Mouse (Mus musculus): ENCODE results near the gene Gramd1a. TPM values are rescaled to one million over a fixed set of nuclear protein-coding genes. Genes with fewer than 3 reads are reported as not detected.

Gramd1a gene
- polyA plus RNA-seq, 1 experiment from 2014 or later = 120 TPM

DNA sequence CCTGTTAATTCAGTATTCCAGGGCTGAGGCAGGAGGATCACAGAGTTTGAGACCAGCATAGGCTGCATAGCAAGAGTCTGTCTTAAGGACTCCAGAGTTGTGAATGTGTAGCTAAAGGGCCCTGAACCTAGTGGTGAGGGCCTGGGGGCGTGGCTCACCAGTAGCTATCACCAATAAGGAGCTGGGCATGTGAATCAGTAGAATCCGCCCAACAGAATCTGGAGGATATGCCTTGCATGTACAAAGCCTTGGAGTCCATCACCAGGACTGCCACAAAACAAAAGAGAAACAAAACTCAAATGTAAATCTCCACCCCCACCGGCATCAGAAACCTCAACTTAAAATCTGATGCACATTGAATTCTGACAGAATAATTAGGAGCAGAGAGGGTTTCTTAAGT lies 7.6 kb downstream of the Gramd1a start:
- ATAC-seq (ENCODE audit: low FRiP score) (no peak), DNase-seq (ENCODE audit: low spot score) (no peak)
- peak overlapping the region; percentile 89 for H3K4me3 ChIP-seq (ENCODE audit: low read depth, low read length)
- H3K27me3 ChIP-seq (ENCODE audit: control insufficient read depth, insufficient read depth, low read length) = no peaks in the 10 kb centered on the region
- 79% methylated on average over 3 of the region's 3 CpGs for WGBS
- H3K27ac ChIP-seq (ENCODE audit: low read depth, low read length) = peak overlapping the region; percentile 96
- H3K9ac ChIP-seq (ENCODE audit: low read depth, low read length) = peak overlapping the region; percentile 91
- H3K36me3 ChIP-seq (ENCODE audit: control insufficient read depth, insufficient read depth, low read length) = 0 out of 2 replicates have a peak, but pooled peaks cover 5% of the 10 kb centered on the region
- 0 out of 2 replicates have a peak, but pooled peaks cover 7% of the 10 kb centered on the region for H3K4me1 ChIP-seq (replicated peaks; ENCODE audit: control insufficient read depth, insufficient read depth, low read length)
- H3K4me2 ChIP-seq (replicated peaks; ENCODE audit: low read depth, low read length) = peak overlapping the region; percentile 65
- no peaks in the 10 kb centered on the region for H3K9me3 ChIP-seq (ENCODE audit: control insufficient read depth, low read length)

- H3K36me3 ChIP-seq (ENCODE audit: control insufficient read depth, insufficient read depth, low read length) = peaks cover 15% of the 10 kb centered on the region
- H3K9me3 ChIP-seq (ENCODE audit: control insufficient read depth, low read length) = no peaks in the 10 kb centered on the region
- no peak overlapping the region for H3K4me3 ChIP-seq (ENCODE audit: low read depth, low read length)
- H3K27me3 ChIP-seq (ENCODE audit: control insufficient read depth, insufficient read depth, low read length) = no peaks in the 10 kb centered on the region
- DNase-seq (ENCODE audit: low spot score) (no peak), ATAC-seq (ENCODE audit: low FRiP score) (no peak)
- H3K4me1 ChIP-seq (replicated peaks; ENCODE audit: control insufficient read depth, insufficient read depth, low read length) = 0 out of 2 replicates have a peak, but pooled peaks cover 2% of the 10 kb centered on the region
- H3K9ac ChIP-seq (ENCODE audit: low read depth, low read length) = no peak overlapping the region
- no peak overlapping the region for H3K4me2 ChIP-seq (replicated peaks; ENCODE audit: low read depth, low read length)
- WGBS = 88% methylated on average over 12 of the region's 12 CpGs
- no peak overlapping the region for H3K27ac ChIP-seq (ENCODE audit: low read depth, low read length)
Measured at GRCm38 (mm10) chr7:31145596-31146160, 10.0 kb downstream of the Gramd1a start.

- DNase-seq (ENCODE audit: low spot score) (no peak), ATAC-seq (ENCODE audit: low FRiP score) (no peak)
- 0 out of 2 replicates have a peak, but pooled peaks cover 2% of the 10 kb centered on the region for H3K4me1 ChIP-seq (replicated peaks; ENCODE audit: control insufficient read depth, insufficient read depth, low read length)
- H3K9ac ChIP-seq (ENCODE audit: low read depth, low read length) = no peak overlapping the region
- WGBS = 96% methylated on average over 16 of the region's 16 CpGs
- no peak overlapping the region for H3K4me2 ChIP-seq (replicated peaks; ENCODE audit: low read depth, low read length)
- no peak overlapping the region for H3K4me3 ChIP-seq (ENCODE audit: low read depth, low read length)
- H3K9me3 ChIP-seq (ENCODE audit: control insufficient read depth, low read length) = no peaks in the 10 kb centered on the region
- peaks cover 15% of the 10 kb centered on the region for H3K36me3 ChIP-seq (ENCODE audit: control insufficient read depth, insufficient read depth, low read length)
- no peaks in the 10 kb centered on the region for H3K27me3 ChIP-seq (ENCODE audit: control insufficient read depth, insufficient read depth, low read length)
- no peak overlapping the region for H3K27ac ChIP-seq (ENCODE audit: low read depth, low read length)
Measured at GRCm38 (mm10) chr7:31144886-31145285, 10.8 kb downstream of the Gramd1a start.

DNA sequence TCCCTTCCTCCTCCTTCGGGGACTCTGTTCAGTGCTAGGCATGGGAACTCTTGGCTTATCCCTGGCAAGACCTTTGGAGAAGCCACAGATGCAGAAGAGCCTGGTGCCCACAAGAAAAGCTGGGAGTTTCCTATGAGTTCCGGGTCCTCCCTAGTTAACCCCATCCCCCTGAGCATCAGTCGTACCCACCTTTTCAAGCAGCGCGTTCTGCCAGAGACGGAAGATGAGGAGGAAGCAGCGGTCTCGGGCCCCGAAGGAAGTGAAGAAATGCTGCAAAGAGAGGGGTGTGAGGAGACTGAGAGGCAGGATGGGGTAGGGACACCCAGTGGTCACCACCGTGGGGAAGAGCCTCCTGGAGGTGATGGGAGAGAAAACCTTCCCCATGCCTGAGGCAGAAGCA lies 14.8 kb downstream of the Gramd1a start:
- ATAC-seq (ENCODE audit: low FRiP score) = no peak
- Histone ChIP-seq H3K4me1 (replicated peaks; ENCODE audit: control insufficient read depth, insufficient read depth, low read length) (no peaks in the 10 kb centered on the region), H3K9ac (ENCODE audit: low read depth, low read length) (no peak overlapping the region), H3K4me3 (ENCODE audit: low read depth, low read length) (no peak overlapping the region), H3K36me3 (ENCODE audit: control insufficient read depth, insufficient read depth, low read length) (peaks cover 42% of the 10 kb centered on the region), H3K27ac (ENCODE audit: low read depth, low read length) (no peak overlapping the region), H3K9me3 (ENCODE audit: control insufficient read depth, low read length) (no peaks in the 10 kb centered on the region), H3K4me2 (replicated peaks; ENCODE audit: low read depth, low read length) (no peak overlapping the region), H3K27me3 (ENCODE audit: control insufficient read depth, insufficient read depth, low read length) (no peaks in the 10 kb centered on the region)
- WGBS = 96% methylated on average over 10 of the region's 10 CpGs
- DNase-seq (ENCODE audit: low spot score) = no peak

GRCm38 (mm10) chr7:31140302-31140701 lies 15.4 kb downstream of the Gramd1a start:
- 92% methylated on average over 4 of the region's 4 CpGs for WGBS
- Histone ChIP-seq H3K27ac (ENCODE audit: low read depth, low read length) (no peak overlapping the region), H3K4me1 (replicated peaks; ENCODE audit: control insufficient read depth, insufficient read depth, low read length) (no peaks in the 10 kb centered on the region), H3K4me3 (ENCODE audit: low read depth, low read length) (no peak overlapping the region), H3K4me2 (replicated peaks; ENCODE audit: low read depth, low read length) (no peak overlapping the region), H3K36me3 (ENCODE audit: control insufficient read depth, insufficient read depth, low read length) (peaks cover 46% of the 10 kb centered on the region), H3K9me3 (ENCODE audit: control insufficient read depth, low read length) (no peaks in the 10 kb centered on the region), H3K9ac (ENCODE audit: low read depth, low read length) (no peak overlapping the region), H3K27me3 (ENCODE audit: control insufficient read depth, insufficient read depth, low read length) (no peaks in the 10 kb centered on the region)
- no peak for ATAC-seq (ENCODE audit: low FRiP score)
- DNase-seq (ENCODE audit: low spot score) = no peak

DNA sequence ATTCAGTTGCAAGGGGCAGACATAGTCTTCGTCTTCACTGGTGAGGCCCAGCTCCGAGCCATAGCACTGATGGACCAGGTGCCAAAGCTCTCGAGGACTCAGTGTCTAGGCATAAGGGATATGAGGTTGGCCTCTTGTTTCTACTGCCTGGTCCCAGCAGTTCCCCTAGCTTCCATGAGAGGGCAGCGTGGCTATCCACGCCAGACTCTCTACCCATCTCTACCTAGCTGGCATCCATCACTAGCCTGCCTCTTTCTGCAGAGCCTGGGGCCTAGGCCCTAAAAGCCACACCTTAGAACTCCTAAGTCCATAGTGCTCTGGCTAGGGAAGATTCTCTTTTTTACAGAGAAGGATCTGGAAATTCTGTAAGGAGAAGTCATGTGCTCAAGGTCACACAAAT lies 15.9 kb downstream of the Gramd1a start:
- peak; percentile 69 for DNase-seq (ENCODE audit: low spot score)
- H3K36me3 ChIP-seq (ENCODE audit: control insufficient read depth, insufficient read depth, low read length) = peaks cover 46% of the 10 kb centered on the region

DNA sequence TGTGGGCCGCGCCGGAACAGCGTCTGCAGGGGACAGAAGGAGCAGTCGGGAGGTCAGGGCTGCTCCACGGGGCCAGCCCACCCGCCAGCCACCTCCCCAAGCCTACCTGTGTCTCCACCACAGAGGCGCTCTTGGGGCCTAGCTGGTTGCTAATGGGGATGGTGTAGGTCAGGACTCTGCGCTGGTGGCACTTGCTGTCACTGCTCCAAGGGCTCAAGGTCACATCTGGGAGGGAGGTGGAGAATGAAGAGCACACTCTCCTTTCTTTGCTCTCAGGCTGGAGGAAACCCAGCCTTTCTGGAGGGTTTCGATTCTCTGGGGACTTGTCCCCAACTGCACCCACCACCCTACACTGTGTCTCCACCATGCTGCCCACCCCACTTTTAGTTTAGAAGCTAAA lies 20.0 kb downstream of the Gramd1a start:
- no peak overlapping the region for H3K27ac ChIP-seq (ENCODE audit: low read depth, low read length)
- H3K36me3 ChIP-seq (ENCODE audit: control insufficient read depth, insufficient read depth, low read length) = peaks cover 55% of the 10 kb centered on the region
- H3K4me2 ChIP-seq (replicated peaks; ENCODE audit: low read depth, low read length) = no peak overlapping the region
- DNase-seq (ENCODE audit: low spot score) (no peak), ATAC-seq (ENCODE audit: low FRiP score) (no peak)
- H3K4me3 ChIP-seq (ENCODE audit: low read depth, low read length) = no peak overlapping the region
- H3K4me1 ChIP-seq (replicated peaks; ENCODE audit: control insufficient read depth, insufficient read depth, low read length) = no peaks in the 10 kb centered on the region
- H3K9me3 ChIP-seq (ENCODE audit: control insufficient read depth, low read length) = no peaks in the 10 kb centered on the region
- 94% methylated on average over 10 of the region's 10 CpGs for WGBS
- H3K9ac ChIP-seq (ENCODE audit: low read depth, low read length) = no peak overlapping the region
- no peaks in the 10 kb centered on the region for H3K27me3 ChIP-seq (ENCODE audit: control insufficient read depth, insufficient read depth, low read length)

More for the DNA sequence above, 15.9 kb downstream of the Gramd1a start:
- peak; percentile 56; the same call in 1 of the 2 replicates for ATAC-seq (ENCODE audit: low FRiP score)
- no peaks in the 10 kb centered on the region for H3K4me1 ChIP-seq (replicated peaks; ENCODE audit: control insufficient read depth, insufficient read depth, low read length)
- no peaks in the 10 kb centered on the region for H3K9me3 ChIP-seq (ENCODE audit: control insufficient read depth, low read length)
- H3K4me2 ChIP-seq (replicated peaks; ENCODE audit: low read depth, low read length) = no peak overlapping the region
- no peaks in the 10 kb centered on the region for H3K27me3 ChIP-seq (ENCODE audit: control insufficient read depth, insufficient read depth, low read length)
- H3K9ac ChIP-seq (ENCODE audit: low read depth, low read length) = no peak overlapping the region
- WGBS = 67% methylated on average over 5 of the region's 5 CpGs
- H3K4me3 ChIP-seq (ENCODE audit: low read depth, low read length) = no peak overlapping the region
- no peak overlapping the region for H3K27ac ChIP-seq (ENCODE audit: low read depth, low read length)

GRCm38 (mm10) chr7:31131866-31132265 lies 23.8 kb downstream of the Gramd1a start:
- Histone ChIP-seq H3K4me3 (ENCODE audit: low read depth, low read length) (no peak overlapping the region), H3K4me2 (replicated peaks; ENCODE audit: low read depth, low read length) (no peak overlapping the region), H3K4me1 (replicated peaks; ENCODE audit: control insufficient read depth, insufficient read depth, low read length) (no peaks in the 10 kb centered on the region), H3K9ac (ENCODE audit: low read depth, low read length) (no peak overlapping the region), H3K9me3 (ENCODE audit: control insufficient read depth, low read length) (no peaks in the 10 kb centered on the region), H3K27me3 (ENCODE audit: control insufficient read depth, insufficient read depth, low read length) (peaks cover 12% of the 10 kb centered on the region), H3K36me3 (ENCODE audit: control insufficient read depth, insufficient read depth, low read length) (peaks cover 45% of the 10 kb centered on the region), H3K27ac (ENCODE audit: low read depth, low read length) (no peak overlapping the region)
- WGBS = 94% methylated on average over 4 of the region's 4 CpGs
- no peak for DNase-seq (ENCODE audit: low spot score)
- ATAC-seq (ENCODE audit: low FRiP score) = no peak

DNA sequence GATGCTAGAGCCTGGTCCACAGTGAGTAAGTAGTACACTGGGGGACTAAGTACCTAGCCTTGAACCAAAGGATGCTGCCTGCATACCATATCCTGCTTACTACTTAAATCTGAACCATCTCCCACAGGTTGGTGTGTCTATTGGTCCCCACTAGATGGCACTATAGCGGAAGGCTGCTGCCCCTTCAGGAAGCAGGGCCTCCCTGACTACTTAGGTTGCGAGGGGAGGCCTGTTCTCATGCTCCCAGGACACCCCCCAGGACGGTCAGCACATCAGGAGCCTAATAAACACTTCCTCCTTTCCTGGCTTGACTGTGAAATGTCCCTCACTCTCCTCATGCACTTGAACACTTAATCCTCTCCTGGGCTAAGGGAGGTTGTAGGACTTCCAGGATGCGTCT lies 24.9 kb downstream of the Gramd1a start:
- 36% methylated on average over 4 of the region's 4 CpGs for WGBS
- Histone ChIP-seq H3K4me2 (replicated peaks; ENCODE audit: low read depth, low read length) (no peak overlapping the region), H3K9ac (ENCODE audit: low read depth, low read length) (no peak overlapping the region), H3K36me3 (ENCODE audit: control insufficient read depth, insufficient read depth, low read length) (peaks cover 37% of the 10 kb centered on the region), H3K27me3 (ENCODE audit: control insufficient read depth, insufficient read depth, low read length) (peaks cover 22% of the 10 kb centered on the region), H3K9me3 (ENCODE audit: control insufficient read depth, low read length) (no peaks in the 10 kb centered on the region), H3K4me3 (ENCODE audit: low read depth, low read length) (no peak overlapping the region), H3K4me1 (replicated peaks; ENCODE audit: control insufficient read depth, insufficient read depth, low read length) (no peaks in the 10 kb centered on the region), H3K27ac (ENCODE audit: low read depth, low read length) (no peak overlapping the region)
- ATAC-seq (ENCODE audit: low FRiP score) (no peak), DNase-seq (ENCODE audit: low spot score) (peak; percentile 64)
